Mouse (Mus musculus) lung, postnatal 0 days (tissue): Measurements from ENCODE around the gene Trappc2l.

Source experiments
- CTCF ChIP-seq: IDR thresholded peaks from 2 replicates; pipeline ENCODE4 v1.5.1; 2016; ENCODE audit warnings: antibody characterized with exemption, mild to moderate bottlenecking
- EP300 ChIP-seq: IDR thresholded peaks from 2 replicates; pipeline ENCODE4 v1.6.1; 2016; ENCODE audit warnings: antibody characterized with exemption, mild to moderate bottlenecking, control low read depth

- TF ChIP-seq CTCF (no peak), EP300 (no peak)
Measured at GRCm38 (mm10) chr8:122618660-122619378, 7.4 kb downstream of the Trappc2l start.
